Comparison of ENCODE assay signal across 8 mouse cellular contexts in the genomic region with DNA sequence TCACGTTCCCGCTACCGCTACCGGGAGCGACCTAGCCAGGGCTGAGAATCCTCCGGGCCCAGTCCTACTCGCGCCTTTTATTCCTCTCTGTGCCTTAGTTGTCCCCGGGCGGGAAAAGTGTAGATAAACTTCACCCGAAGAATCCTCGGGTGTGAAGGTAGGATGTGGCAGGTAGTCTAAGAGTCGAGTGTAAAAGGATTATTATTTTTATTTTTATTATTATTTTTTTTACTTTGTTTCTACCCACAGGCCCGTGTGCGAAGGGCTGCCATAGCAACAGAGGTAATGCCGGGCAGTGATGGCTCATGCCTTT. TPM values are rescaled to one million over a fixed set of nuclear protein-coding genes. Genes with fewer than 3 reads are reported as not detected.
DNase-seq lines count a peak whose midpoint lies in the region; ATAC-seq and TF ChIP-seq lines count a peak whose summit lies in the region.

Dis3l (minus strand) TSS at position 35 of the 313 bp plus-strand sequence.

- no peak for DNase-seq in kidney, postnatal 0 days (ENCODE audit: low spot score)
- DNase-seq in kidney, postnatal 36 days, result no peak
- DNase-seq in adrenal gland, postnatal 10 days, result no peak
- DNase-seq in gastrocnemius, adult 8-10 months (ENCODE audit: low spot score in 2 of 2), result no peak
- DNase-seq in intestine, embryonic 14.5 days (ENCODE audit: low spot score), result no peak
- no peak for DNase-seq in right cerebral cortex, postnatal 4 days
- no peak for DNase-seq in spleen, adult 12 weeks (ENCODE audit: low spot score)

- peaks cover 9% of the 10 kb centered on the region for H3K4me1 ChIP-seq in kidney, postnatal 0 days (replicated peaks; ENCODE audit: insufficient read depth, low read length)
- peaks cover 4% of the 10 kb centered on the region; the same call in 1 of the 2 replicates for H3K4me1 ChIP-seq in intestine, embryonic 14.5 days (replicated peaks; ENCODE audit: control insufficient read depth, insufficient read depth, low read length)

- H3K4me3 ChIP-seq in kidney, postnatal 0 days (replicated peaks; ENCODE audit: low read depth, low read length), result peak within 1 kb of the TSS; percentile 72
- H3K4me3 ChIP-seq in intestine, embryonic 14.5 days (ENCODE audit: low read depth, low read length), result peak within 1 kb of the TSS; percentile 65

- 8% methylated on average over 16 of the region's 16 CpGs for WGBS in kidney, postnatal 0 days
- 10% methylated on average over 16 of the region's 16 CpGs for whole genome bisulfite sequencing in intestine, embryonic 14.5 days

- peak within 1 kb of the TSS; percentile 76 for H3K4me2 ChIP-seq in kidney, postnatal 0 days (ENCODE audit: low read length)
- peak within 1 kb of the TSS; percentile 76 for H3K4me2 ChIP-seq in intestine, embryonic 14.5 days (ENCODE audit: low read length)

- peak within 1 kb of the TSS; percentile 100 for H3K9ac ChIP-seq in kidney, postnatal 0 days (ENCODE audit: low read depth, low read length)
- H3K9ac ChIP-seq in intestine, embryonic 14.5 days (ENCODE audit: low read length), result peak within 1 kb of the TSS; percentile 99

- no peak for ATAC-seq in kidney, postnatal 0 days (replicated peaks; ENCODE audit: low FRiP score, low read depth)
- no peak for ATAC-seq in intestine, embryonic 14.5 days (replicated peaks; ENCODE audit: low FRiP score, low TSS enrichment, low read depth)
- no peak for ATAC-seq in megakaryocyte-erythroid progenitor cell, adult 5-6 weeks (replicated peaks; ENCODE audit: low FRiP score, low TSS enrichment, poor library complexity, severe bottlenecking)

- H3K27me3 ChIP-seq in kidney, postnatal 0 days (ENCODE audit: insufficient read depth, low read length), result no peaks in the 10 kb centered on the region
- H3K27me3 ChIP-seq in intestine, embryonic 14.5 days (replicated peaks; ENCODE audit: control insufficient read depth, insufficient read depth, low read length), result no peaks in the 10 kb centered on the region

- 0 out of 2 replicates have a peak, but pooled peaks cover 4% of the 10 kb centered on the region for H3K36me3 ChIP-seq in kidney, postnatal 0 days (ENCODE audit: insufficient read depth, low read length)
- peaks cover 19% of the 10 kb centered on the region for H3K36me3 ChIP-seq in intestine, embryonic 14.5 days (ENCODE audit: control insufficient read depth, insufficient read depth, low read length)

- no peaks in the 10 kb centered on the region for H3K9me3 ChIP-seq in kidney, postnatal 0 days (replicated peaks; ENCODE audit: low read length)
- no peaks in the 10 kb centered on the region for H3K9me3 ChIP-seq in intestine, embryonic 14.5 days (ENCODE audit: control insufficient read depth, low read length)

- H3K27ac ChIP-seq in kidney, postnatal 0 days, result peak within 1 kb of the TSS; percentile 100
- peak within 1 kb of the TSS; percentile 100 for H3K27ac ChIP-seq in intestine, embryonic 14.5 days (ENCODE audit: low read depth)

- no peak for TF ChIP-seq CTCF in kidney, postnatal 0 days (IDR thresholded peaks at IDR 0.05; ENCODE audit: low read depth)

RNA-seq across cellular contexts. Expression of gene Dis3l, which starts in this region (rescaled TPM):
- 13.9 and 14.5 TPM in 2 replicates for polyA plus RNA-seq in kidney, postnatal 0 days (2015; fragmentation: Nextera tagmentation; extraction: Ambion mirVana)
- total RNA-seq in adrenal gland, postnatal 10 days (2021), result 10 to 100 TPM; 17.3 to 17.4 TPM
- 10 to 100 TPM; 22.4 to 29.0 (median 24.4) TPM for total RNA-seq in gastrocnemius, adult 8-10 months (2022)
- 21.8 and 24.3 TPM in 2 replicates for polyA plus RNA-seq in intestine, embryonic 14.5 days (2014; fragmentation: Nextera tagmentation; extraction: Ambion mirVana)
- 13.2 and 20.7 TPM in 2 replicates for total RNA-seq in megakaryocyte-erythroid progenitor cell, adult 5-6 weeks (2014; fragmentation: Nextera tagmentation)
- 20.0 and 20.4 TPM in 2 replicates for total RNA-seq in megakaryocyte-erythroid progenitor cell, adult 5-6 weeks (2017)
